Mouse (Mus musculus) cerebellum, adult 8-10 months (tissue): Measurements from ENCODE around the gene Uhrf1.
"Not testable (repeated sequence)": the region's sequence is repeated elsewhere in the genome, so short reads cannot be mapped to it uniquely, and the experiment has no call there.

Source experiments
- DNase-seq: peaks from one replicate; pipeline ENCODE4 v3.0.0; 2022

The Uhrf1 gene

GRCm38 (mm10) chr17:56303160-56303846 is at the start of gene Uhrf1:
TSS of gene Uhrf1 (plus strand) at chr17:56303321.
- DNase-seq: no peak

GRCm38 (mm10) chr17:56254695-56255094 is 48.4 kb upstream of the Uhrf1 start:
- DNase-seq: no peak

DNA sequence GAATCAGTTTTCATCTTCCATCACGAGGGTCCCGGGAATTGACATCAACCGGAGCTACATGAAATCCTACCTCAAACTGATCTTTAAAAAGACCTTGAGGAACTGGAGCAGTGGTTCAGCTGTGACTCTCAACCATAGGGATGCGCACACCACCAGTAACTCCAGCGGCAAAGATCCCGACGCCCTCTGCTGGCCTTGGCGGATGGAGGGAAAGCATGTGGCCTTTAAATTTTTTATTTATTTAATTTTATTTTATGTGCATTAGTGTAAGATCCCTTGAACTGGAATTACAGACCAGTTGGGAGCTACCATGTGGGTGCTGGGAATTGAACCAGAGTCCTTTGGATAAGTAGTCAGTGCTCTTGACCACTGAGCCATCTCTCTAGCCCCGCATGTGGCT is 47.7 kb upstream of the Uhrf1 start:
- DNase-seq: peak; percentile 68

DNA sequence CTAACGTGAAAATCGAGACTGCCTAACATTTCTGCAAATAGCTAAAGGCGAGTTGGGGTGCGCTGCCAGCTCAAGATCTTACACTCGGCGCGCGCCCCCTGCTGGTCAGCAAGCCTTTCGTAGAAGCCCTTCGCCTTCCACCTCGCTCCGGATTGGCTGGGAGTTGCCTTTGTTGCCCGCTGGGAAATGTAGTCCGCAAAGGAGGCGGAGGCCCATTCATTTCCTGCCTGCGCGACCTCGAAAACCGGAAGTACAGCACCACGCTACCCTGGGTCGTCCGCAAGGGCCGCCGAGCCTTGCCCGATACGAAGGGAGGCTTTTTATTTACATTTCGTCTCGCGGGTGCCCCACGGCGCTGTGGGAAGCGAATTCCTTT is 47.3 kb upstream of the Uhrf1 start:
- peak; percentile 98 for DNase-seq

- peak; percentile 93 for DNase-seq
These were observed 46.8 kb upstream of the Uhrf1 start, which contains the start of gene Fem1a for GRCm38 (mm10) chr17:56256239-56256881. TSS of gene Fem1a (plus strand) at chr17:56256810.

DNA sequence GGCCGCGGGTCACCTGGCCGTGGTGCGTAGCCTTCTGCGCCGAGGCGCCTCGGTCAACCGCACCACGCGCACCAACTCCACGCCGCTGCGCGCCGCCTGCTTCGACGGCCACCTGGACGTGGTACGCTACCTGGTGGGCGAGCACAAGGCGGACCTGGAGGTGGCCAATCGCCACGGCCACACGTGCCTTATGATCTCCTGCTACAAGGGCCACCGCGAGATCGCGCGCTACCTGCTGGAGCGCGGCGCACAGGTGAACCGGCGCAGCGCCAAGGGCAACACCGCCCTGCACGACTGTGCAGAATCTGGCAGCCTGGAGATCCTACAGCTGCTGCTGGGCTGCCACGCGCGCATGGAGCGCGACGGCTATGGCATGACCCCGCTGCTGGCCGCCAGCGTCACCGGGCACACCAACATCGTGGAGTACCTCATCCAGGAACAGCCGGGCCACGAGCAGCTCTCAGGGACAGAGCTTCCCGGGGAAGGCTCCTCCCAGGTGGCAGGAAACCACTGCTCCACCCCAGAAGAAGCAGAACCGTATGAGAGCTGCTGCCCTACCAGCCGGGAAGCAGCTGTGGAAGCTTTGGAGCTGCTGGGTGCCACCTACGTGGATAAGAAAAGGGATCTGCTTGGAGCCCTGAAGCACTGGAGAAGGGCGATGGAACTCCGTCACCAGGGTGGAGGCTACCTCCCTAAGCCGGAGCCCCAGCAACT is 45.8 kb upstream of the Uhrf1 start:
- no peak for DNase-seq

DNA sequence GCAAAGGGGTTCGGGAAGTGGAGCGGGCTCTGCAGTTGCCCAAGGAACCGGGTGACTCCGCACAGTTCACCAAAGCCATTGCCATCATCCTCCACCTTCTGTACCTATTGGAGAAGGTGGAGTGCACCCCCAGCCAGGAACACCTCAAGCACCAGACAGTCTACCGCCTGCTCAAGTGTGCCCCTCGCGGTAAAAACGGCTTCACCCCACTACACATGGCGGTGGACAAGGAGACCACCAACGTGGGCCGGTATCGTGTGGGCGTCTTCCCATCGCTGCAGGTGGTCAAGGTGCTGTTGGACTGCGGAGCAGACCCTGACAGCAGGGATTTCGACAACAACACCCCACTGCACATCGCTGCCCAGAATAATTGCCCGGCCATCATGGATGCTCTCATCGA is 44.9 kb upstream of the Uhrf1 start:
- DNase-seq: not testable (repeated sequence)

DNA sequence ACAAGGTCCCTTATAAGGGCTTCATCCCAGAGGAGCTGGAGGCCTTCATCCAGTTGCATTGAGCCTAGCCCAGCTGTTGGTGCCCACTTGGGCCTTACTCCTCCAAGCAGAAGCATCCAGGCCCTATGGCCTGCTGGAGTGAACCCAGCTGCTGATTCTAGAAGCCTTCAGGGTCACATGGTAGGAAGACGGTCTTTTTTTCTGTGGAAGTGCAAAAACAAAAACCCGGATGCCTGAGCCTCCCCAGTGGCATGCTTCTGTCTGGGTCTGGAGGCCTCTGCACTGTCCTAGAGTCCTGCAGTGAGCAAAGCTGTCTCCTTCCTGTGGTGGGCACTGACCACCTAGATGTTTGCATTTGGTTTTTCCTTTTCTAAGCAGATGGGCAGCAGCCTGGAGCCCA is 44.3 kb upstream of the Uhrf1 start:
- DNase-seq: not testable (repeated sequence)

- DNase-seq: no peak
These were observed 43.7 kb upstream of the Uhrf1 start for GRCm38 (mm10) chr17:56259301-56260037.

- no peak for DNase-seq
These were observed 42.0 kb upstream of the Uhrf1 start for GRCm38 (mm10) chr17:56261166-56261565.

- no peak for DNase-seq
These were observed 40.5 kb upstream of the Uhrf1 start for GRCm38 (mm10) chr17:56262645-56263094.

- peak; percentile 76 for DNase-seq
These were observed 39.1 kb upstream of the Uhrf1 start for GRCm38 (mm10) chr17:56264020-56264419.

- no peak for DNase-seq
These were observed 38.1 kb upstream of the Uhrf1 start for GRCm38 (mm10) chr17:56265011-56265410.

DNA sequence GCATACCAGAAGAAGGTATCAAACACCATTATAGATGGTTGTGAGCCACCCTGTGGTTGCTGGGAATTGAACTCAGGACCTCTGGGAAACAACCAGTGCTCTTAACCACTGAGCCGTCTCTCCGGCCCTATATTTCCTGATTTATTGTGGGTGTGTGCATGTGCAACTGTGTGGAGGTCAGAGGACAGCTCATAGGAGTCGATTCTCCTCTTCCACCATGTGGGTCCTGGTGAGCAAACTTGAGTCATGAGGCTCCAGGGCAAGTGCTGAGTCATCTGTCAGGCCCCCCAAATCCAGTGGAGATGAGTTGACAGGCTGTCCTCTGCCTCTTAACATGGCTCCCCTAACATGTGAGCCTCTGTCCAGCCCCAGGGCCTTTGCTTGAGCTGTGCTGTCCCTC is 37.3 kb upstream of the Uhrf1 start:
- no peak for DNase-seq

GRCm38 (mm10) chr17:56266271-56266670 is 36.9 kb upstream of the Uhrf1 start:
- no peak for DNase-seq

DNA sequence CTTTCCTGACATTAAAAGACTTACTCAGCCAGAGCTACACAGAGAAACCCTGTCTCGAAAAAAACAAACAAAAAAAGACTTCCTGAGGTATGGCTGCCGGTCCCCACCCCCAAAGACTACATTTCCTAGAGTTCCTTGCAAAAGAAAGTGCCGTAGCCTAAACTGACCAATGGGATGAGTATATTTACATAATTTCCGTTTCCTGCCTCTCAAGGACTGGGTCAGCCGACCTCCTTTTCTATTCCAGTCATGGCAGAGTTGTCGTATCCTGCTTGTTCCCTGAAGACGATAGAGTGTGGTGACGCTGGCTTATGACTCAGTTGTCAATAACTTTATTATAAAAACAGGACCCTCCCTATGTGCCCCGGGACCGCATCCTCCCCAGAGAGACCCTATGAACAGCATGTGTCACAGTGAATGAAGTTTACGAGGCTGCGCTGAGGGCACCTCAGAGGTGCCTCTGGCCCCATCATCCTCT is 33.9 kb upstream of the Uhrf1 start:
- peak; percentile 69 for DNase-seq

DNA sequence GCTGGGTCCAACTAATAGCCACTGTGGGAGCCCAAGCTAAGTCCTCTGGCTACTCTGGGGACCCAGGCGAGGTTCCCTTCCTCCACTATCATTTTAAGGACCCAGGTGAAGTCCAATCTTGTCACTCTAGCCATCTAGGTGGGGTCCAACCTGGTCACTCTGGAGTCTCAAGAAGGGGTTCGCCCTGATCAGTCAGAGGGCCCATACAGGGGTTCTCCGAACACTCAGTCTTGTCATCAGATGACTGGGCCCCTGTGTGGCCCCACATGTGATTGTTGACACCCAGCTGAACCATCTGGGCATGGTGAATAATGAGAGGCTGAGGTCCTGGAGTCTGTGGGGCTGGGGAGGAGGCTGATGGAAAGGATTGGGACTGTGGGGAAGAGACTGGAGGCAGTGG is 33.4 kb upstream of the Uhrf1 start:
- DNase-seq: no peak

GRCm38 (mm10) chr17:56271609-56272253 is 31.4 kb upstream of the Uhrf1 start:
- no peak for DNase-seq

DNA sequence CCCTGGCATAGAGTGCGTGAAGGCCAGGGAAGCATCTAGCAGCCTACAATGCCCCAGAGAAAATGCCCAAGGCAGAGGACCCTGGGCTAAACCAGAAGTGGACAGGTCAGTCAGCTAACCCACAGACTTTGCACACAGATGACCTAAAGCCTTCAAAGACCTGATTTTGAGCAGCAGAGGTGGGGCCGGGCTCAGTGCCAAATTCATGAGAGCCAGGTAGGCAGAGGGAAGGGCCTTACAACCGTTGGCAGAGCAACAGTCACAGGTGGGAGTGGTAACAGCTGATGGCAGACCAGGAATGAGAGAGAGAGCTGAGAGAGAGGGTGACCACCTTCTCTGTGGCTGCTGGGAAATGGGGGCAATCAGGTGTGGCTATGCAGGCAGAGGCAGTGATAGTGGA is 30.5 kb upstream of the Uhrf1 start:
- DNase-seq: no peak

GRCm38 (mm10) chr17:56273482-56273881 is 29.6 kb upstream of the Uhrf1 start:
- no peak for DNase-seq

DNA sequence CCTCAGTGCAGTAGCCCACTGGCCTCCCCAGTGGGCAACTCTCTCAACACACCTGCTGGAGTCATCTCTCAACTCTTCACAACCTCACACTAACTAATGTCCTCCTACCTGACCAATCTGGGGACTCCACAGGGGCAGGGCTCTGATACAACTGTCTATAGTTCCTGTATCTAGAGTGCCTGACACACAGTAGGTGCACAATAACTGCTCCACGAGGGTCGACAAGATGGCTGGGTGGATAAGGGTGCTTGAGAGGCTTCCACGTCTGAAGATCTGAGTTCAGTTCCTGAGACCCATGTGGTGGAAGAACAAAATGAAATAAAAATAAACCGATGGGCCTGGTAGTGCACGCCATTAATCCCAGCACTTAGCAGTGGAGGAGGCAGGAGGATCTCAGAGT is 29.1 kb upstream of the Uhrf1 start:
- no peak for DNase-seq

GRCm38 (mm10) chr17:56275842-56276480 is 27.2 kb upstream of the Uhrf1 start:
- no peak for DNase-seq
